Mouse (Mus musculus) liver, adult 2 months (tissue): ENCODE measurements around the gene Sdk2.

Source experiments
- CTCF ChIP-seq: fragments of 200-500 bp; IDR thresholded peaks from 2 replicates; pipeline ENCODE4 v1.5.1; 2011; ENCODE audit warnings: low read depth, low read length, control low read depth
- POLR2A ChIP-seq: fragments of 200-500 bp; IDR thresholded peaks from 2 replicates; pipeline ENCODE4 v1.6.1; 2011; ENCODE audit warnings: low read length, control low read depth; ENCODE audit not compliant: insufficient read depth; ENCODE audit errors: extremely low read depth

GRCm38 (mm10) chr11:114115077-114115476 is 48.2 kb upstream of the Sdk2 start:
- TF ChIP-seq CTCF: no peak
- TF ChIP-seq POLR2A: no peak
